Mouse (Mus musculus): ENCODE data around the gene 4931428F04Rik. TPM values are rescaled to one million over a fixed set of nuclear protein-coding genes. Genes with fewer than 3 reads are reported as not detected.

The 4931428F04Rik gene
- polyA plus RNA-seq, 1 experiment from 2014 or later = 50.8 TPM

GRCm38 (mm10) chr8:105326141-105326672, 36.5 kb upstream of the 4931428F04Rik start, which contains the start of the genes Lrrc29 and Tmem208:
TSS of gene Lrrc29 (minus strand) at chr8:105326278.
TSS of gene Tmem208 (plus strand) at chr8:105326354.
- Histone ChIP-seq H3K9ac (ENCODE audit: low read length) (peak within 1 kb of the TSS; percentile 80), H3K4me1 (ENCODE audit: control insufficient read depth, insufficient read depth, low read length) (peaks cover 9% of the 10 kb centered on the region), H3K27me3 (ENCODE audit: control insufficient read depth, insufficient read depth, low read length) (no peaks in the 10 kb centered on the region), H3K27ac (ENCODE audit: low read depth, low read length) (peak within 1 kb of the TSS; percentile 84), H3K36me3 (ENCODE audit: control insufficient read depth, insufficient read depth, low read length) (peaks cover 19% of the 10 kb centered on the region), H3K4me3 (ENCODE audit: low read depth, low read length) (peak within 1 kb of the TSS; percentile 77), H3K9me3 (ENCODE audit: control insufficient read depth, low read length) (no peaks in the 10 kb centered on the region), H3K4me2 (ENCODE audit: low read depth) (peak within 1 kb of the TSS; percentile 87)
- DNase-seq (ENCODE audit: low spot score) (peak; percentile 97), ATAC-seq (ENCODE audit: insufficient read depth, low FRiP score, low TSS enrichment) (peak; percentile 91)
- WGBS = under 1% methylated on average over 36 of the region's 36 CpGs

- H3K4me2 ChIP-seq (ENCODE audit: low read depth) = peak overlapping the region; percentile 76
- H3K9me3 ChIP-seq (ENCODE audit: control insufficient read depth, low read length) = no peaks in the 10 kb centered on the region
- ATAC-seq (ENCODE audit: insufficient read depth, low FRiP score, low TSS enrichment) = peak; percentile 63
- H3K4me1 ChIP-seq (ENCODE audit: control insufficient read depth, insufficient read depth, low read length) = peaks cover 9% of the 10 kb centered on the region
- WGBS = under 1% methylated on average over 12 of the region's 12 CpGs
- peaks cover 19% of the 10 kb centered on the region for H3K36me3 ChIP-seq (ENCODE audit: control insufficient read depth, insufficient read depth, low read length)
- H3K27me3 ChIP-seq (ENCODE audit: control insufficient read depth, insufficient read depth, low read length) = no peaks in the 10 kb centered on the region
- DNase-seq (ENCODE audit: low spot score) = peak; percentile 67
- peak overlapping the region; percentile 77 for H3K4me3 ChIP-seq (ENCODE audit: low read depth, low read length)
- H3K9ac ChIP-seq (ENCODE audit: low read length) = peak overlapping the region; percentile 80
- peak overlapping the region; percentile 84 for H3K27ac ChIP-seq (ENCODE audit: low read depth, low read length)
These were observed 36.0 kb upstream of the 4931428F04Rik start for GRCm38 (mm10) chr8:105325641-105326093.

GRCm38 (mm10) chr8:105323183-105323582, 33.5 kb upstream of the 4931428F04Rik start:
- no peak for ATAC-seq (ENCODE audit: insufficient read depth, low FRiP score, low TSS enrichment)
- H3K9ac ChIP-seq (ENCODE audit: low read length) = no peak overlapping the region
- H3K4me1 ChIP-seq (ENCODE audit: control insufficient read depth, insufficient read depth, low read length) = peaks cover 9% of the 10 kb centered on the region
- no peak overlapping the region for H3K27ac ChIP-seq (ENCODE audit: low read depth, low read length)
- DNase-seq (ENCODE audit: low spot score) = no peak
- H3K36me3 ChIP-seq (ENCODE audit: control insufficient read depth, insufficient read depth, low read length) = peaks cover 2% of the 10 kb centered on the region
- WGBS = 89% methylated on average over 4 of the region's 4 CpGs
- no peaks in the 10 kb centered on the region for H3K9me3 ChIP-seq (ENCODE audit: control insufficient read depth, low read length)
- H3K27me3 ChIP-seq (ENCODE audit: control insufficient read depth, insufficient read depth, low read length) = no peaks in the 10 kb centered on the region
- no peak overlapping the region for H3K4me2 ChIP-seq (ENCODE audit: low read depth)
- no peak overlapping the region for H3K4me3 ChIP-seq (ENCODE audit: low read depth, low read length)

DNA sequence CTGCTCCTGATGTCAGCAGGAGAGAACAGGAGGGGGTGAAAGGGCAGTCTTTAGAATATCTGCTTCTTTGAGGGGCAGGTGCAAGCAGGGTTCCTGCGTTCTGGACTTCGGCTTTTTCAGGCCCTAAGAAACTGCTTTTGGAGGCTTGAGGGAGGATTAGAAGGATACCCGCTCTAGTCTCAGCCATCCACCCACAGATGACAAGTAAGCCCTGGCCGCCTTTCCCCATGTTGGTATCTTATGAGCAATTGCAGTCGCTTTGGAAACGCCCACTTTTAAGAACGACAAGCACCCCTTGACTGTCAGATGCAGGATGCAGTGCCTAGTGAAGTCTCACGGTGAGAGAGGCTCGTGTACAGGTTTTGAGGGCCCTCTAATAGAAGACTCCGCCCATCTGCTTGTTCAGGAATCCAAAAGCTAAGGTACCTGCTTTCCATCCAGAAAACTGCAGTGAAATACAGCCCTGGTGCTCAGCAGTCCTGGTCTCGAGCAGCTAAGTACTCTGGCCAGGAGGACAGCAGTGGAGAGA, 29.1 kb upstream of the 4931428F04Rik start:
- Histone ChIP-seq H3K4me1 (ENCODE audit: control insufficient read depth, insufficient read depth, low read length) (no peaks in the 10 kb centered on the region), H3K9ac (ENCODE audit: low read length) (no peak overlapping the region), H3K27ac (ENCODE audit: low read depth, low read length) (no peak overlapping the region), H3K27me3 (ENCODE audit: control insufficient read depth, insufficient read depth, low read length) (no peaks in the 10 kb centered on the region), H3K9me3 (ENCODE audit: control insufficient read depth, low read length) (no peaks in the 10 kb centered on the region), H3K4me2 (ENCODE audit: low read depth) (no peak overlapping the region), H3K36me3 (ENCODE audit: control insufficient read depth, insufficient read depth, low read length) (peaks cover 13% of the 10 kb centered on the region), H3K4me3 (ENCODE audit: low read depth, low read length) (no peak overlapping the region)
- WGBS = 85% methylated on average over 11 of the region's 11 CpGs
- ATAC-seq (ENCODE audit: insufficient read depth, low FRiP score, low TSS enrichment) (no peak), DNase-seq (ENCODE audit: low spot score) (no peak)

DNA sequence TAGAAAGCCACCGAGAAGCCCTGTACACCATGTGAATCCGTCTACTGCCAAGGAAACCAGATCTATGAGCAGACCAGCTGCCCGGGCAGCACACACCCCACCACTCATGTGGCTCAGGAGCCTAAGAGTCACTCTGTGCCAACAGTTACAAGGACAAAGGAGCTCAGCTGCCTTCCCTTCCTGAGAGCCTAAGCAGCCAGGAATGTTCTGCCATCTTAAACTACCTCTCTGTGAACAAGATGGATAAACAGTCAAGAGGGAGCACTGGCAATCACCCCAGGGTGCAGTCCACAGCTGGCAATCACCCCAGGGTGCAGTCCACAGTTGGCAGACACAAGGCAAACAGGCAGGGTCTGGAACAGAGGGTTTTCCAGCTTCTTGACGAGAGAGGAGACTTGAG, 28.3 kb upstream of the 4931428F04Rik start:
- no peaks in the 10 kb centered on the region for H3K27me3 ChIP-seq (ENCODE audit: control insufficient read depth, insufficient read depth, low read length)
- H3K9me3 ChIP-seq (ENCODE audit: control insufficient read depth, low read length) = no peaks in the 10 kb centered on the region
- no peak overlapping the region for H3K4me3 ChIP-seq (ENCODE audit: low read depth, low read length)
- H3K9ac ChIP-seq (ENCODE audit: low read length) = no peak overlapping the region
- ATAC-seq (ENCODE audit: insufficient read depth, low FRiP score, low TSS enrichment) (no peak), DNase-seq (ENCODE audit: low spot score) (no peak)
- H3K27ac ChIP-seq (ENCODE audit: low read depth, low read length) = no peak overlapping the region
- no peak overlapping the region for H3K4me2 ChIP-seq (ENCODE audit: low read depth)
- peaks cover 13% of the 10 kb centered on the region for H3K36me3 ChIP-seq (ENCODE audit: control insufficient read depth, insufficient read depth, low read length)
- H3K4me1 ChIP-seq (ENCODE audit: control insufficient read depth, insufficient read depth, low read length) = no peaks in the 10 kb centered on the region
- WGBS = 95% methylated on average over 4 of the region's 4 CpGs

GRCm38 (mm10) chr8:105315073-105315769, 25.6 kb upstream of the 4931428F04Rik start:
- Histone ChIP-seq H3K4me2 (ENCODE audit: low read depth) (no peak overlapping the region), H3K9me3 (ENCODE audit: control insufficient read depth, low read length) (no peaks in the 10 kb centered on the region), H3K9ac (ENCODE audit: low read length) (no peak overlapping the region), H3K36me3 (ENCODE audit: control insufficient read depth, insufficient read depth, low read length) (peaks cover 13% of the 10 kb centered on the region), H3K4me1 (ENCODE audit: control insufficient read depth, insufficient read depth, low read length) (no peaks in the 10 kb centered on the region), H3K4me3 (ENCODE audit: low read depth, low read length) (no peak overlapping the region), H3K27me3 (ENCODE audit: control insufficient read depth, insufficient read depth, low read length) (no peaks in the 10 kb centered on the region), H3K27ac (ENCODE audit: low read depth, low read length) (no peak overlapping the region)
- DNase-seq (ENCODE audit: low spot score) (no peak), ATAC-seq (ENCODE audit: insufficient read depth, low FRiP score, low TSS enrichment) (no peak)
- WGBS = 92% methylated on average over 18 of the region's 18 CpGs

DNA sequence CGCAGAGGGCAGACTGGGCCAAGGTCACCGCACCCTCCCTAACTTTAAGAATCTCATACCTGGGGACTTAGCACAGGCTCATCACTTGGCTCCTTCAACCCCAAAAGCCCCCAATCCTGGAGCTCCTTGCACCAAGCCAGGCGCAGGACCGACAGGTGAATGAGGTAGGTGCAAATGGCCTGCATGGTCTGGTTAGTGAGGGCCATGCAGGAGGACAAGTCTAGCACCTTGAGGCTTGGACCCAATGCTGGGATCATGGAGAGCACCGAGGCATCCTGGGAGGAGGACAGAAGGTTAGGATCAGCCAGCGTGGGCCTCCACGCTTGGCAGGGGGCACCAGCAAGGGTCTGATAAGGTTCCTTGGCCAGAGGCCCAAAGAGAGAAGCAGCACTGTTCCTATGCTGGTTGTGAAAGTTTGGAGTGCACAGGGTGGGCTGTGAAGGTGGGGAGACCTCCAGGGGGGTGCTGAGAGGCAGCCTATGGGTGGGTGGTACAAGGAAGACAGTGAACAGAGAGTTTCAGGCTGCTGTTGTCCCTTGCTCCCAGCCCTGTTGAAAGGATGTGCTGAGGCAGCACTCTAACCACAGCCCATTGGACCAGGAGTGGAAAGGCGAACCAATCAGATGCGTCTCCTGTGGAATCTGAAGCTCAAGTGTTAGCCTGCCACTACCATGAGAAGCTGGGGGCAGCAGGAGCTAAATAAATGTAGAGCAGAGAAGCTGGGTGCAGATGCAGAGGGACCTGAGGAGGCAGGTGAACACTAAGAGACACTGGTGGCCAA, 24.1 kb upstream of the 4931428F04Rik start:
- DNase-seq (ENCODE audit: low spot score) = peak; percentile 9
- no peaks in the 10 kb centered on the region for H3K4me1 ChIP-seq (ENCODE audit: control insufficient read depth, insufficient read depth, low read length)
- no peaks in the 10 kb centered on the region for H3K27me3 ChIP-seq (ENCODE audit: control insufficient read depth, insufficient read depth, low read length)
- H3K9me3 ChIP-seq (ENCODE audit: control insufficient read depth, low read length) = no peaks in the 10 kb centered on the region
- H3K4me2 ChIP-seq (ENCODE audit: low read depth) = no peak overlapping the region
- H3K4me3 ChIP-seq (ENCODE audit: low read depth, low read length) = no peak overlapping the region
- ATAC-seq (ENCODE audit: insufficient read depth, low FRiP score, low TSS enrichment) = 0 out of 2 replicates have a peak, but pooled peaks have one; percentile 11
- H3K9ac ChIP-seq (ENCODE audit: low read length) = no peak overlapping the region
- H3K36me3 ChIP-seq (ENCODE audit: control insufficient read depth, insufficient read depth, low read length) = peaks cover 17% of the 10 kb centered on the region
- 79% methylated on average over 9 of the region's 9 CpGs for WGBS
- no peak overlapping the region for H3K27ac ChIP-seq (ENCODE audit: low read depth, low read length)

DNA sequence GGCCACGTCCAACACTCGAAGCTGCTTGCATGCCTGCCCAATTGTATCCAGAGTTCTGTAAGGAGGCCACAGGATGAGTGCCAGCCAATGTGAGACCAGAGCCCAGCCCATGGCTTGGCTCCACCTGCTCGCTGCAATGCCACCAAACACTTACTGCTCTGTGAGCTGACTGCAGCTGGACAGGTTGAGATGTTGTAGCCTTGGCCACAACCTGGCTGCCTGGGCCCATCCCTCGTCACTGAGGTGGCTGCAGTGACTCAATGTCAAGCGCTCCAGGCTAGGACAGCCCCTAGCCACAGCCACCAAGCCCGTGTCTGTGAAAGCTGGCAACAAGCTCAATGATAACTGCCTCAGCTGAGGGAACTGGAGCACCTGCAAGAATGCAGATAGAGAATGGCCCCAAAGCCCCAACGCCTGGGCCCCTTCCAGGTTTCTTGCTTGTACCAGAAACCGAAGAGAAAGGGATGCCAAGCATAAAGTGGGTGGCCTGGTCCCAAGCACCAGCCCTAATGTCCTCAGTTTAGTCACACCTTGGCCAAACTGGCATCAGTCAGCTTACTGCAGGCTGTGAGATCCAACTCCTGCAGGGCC, 23.3 kb upstream of the 4931428F04Rik start:
- ATAC-seq (ENCODE audit: insufficient read depth, low FRiP score, low TSS enrichment) (no peak), DNase-seq (ENCODE audit: low spot score) (peak; percentile 8)
- no peaks in the 10 kb centered on the region for H3K9me3 ChIP-seq (ENCODE audit: control insufficient read depth, low read length)
- no peaks in the 10 kb centered on the region for H3K27me3 ChIP-seq (ENCODE audit: control insufficient read depth, insufficient read depth, low read length)
- no peak overlapping the region for H3K4me3 ChIP-seq (ENCODE audit: low read depth, low read length)
- no peaks in the 10 kb centered on the region for H3K4me1 ChIP-seq (ENCODE audit: control insufficient read depth, insufficient read depth, low read length)
- no peak overlapping the region for H3K9ac ChIP-seq (ENCODE audit: low read length)
- H3K4me2 ChIP-seq (ENCODE audit: low read depth) = no peak overlapping the region
- peaks cover 19% of the 10 kb centered on the region for H3K36me3 ChIP-seq (ENCODE audit: control insufficient read depth, insufficient read depth, low read length)
- 91% methylated on average over 8 of the region's 8 CpGs for WGBS
- H3K27ac ChIP-seq (ENCODE audit: low read depth, low read length) = no peak overlapping the region
